Mouse (Mus musculus) A20 (cell line): ENCODE measurements around the gene Sec16b.

Source experiments
- DNase-seq: peaks from one replicate; pipeline ENCODE4 v3.0.0-alpha.2; 2011; ENCODE audit warnings: low read depth, low spot score

Sec16b gene

GRCm38 (mm10) chr1:157555738-157556137, 49.2 kb downstream of the Sec16b start:
- DNase-seq, result no peak

GRCm38 (mm10) chr1:157556439-157556838, 49.9 kb downstream of the Sec16b start:
- no peak for DNase-seq

GRCm38 (mm10) chr1:157558145-157558544, 51.6 kb downstream of the Sec16b start:
- no peak for DNase-seq

GRCm38 (mm10) chr1:157559986-157560385, 53.5 kb downstream of the Sec16b start:
- DNase-seq, result no peak

GRCm38 (mm10) chr1:157560654-157561386, 54.3 kb downstream of the Sec16b start:
- DNase-seq, result peak; percentile 36

GRCm38 (mm10) chr1:157567819-157568218, 61.3 kb downstream of the Sec16b start:
- no peak for DNase-seq

- no peak for DNase-seq
Observed at GRCm38 (mm10) chr1:157569263-157570090, 62.9 kb downstream of the Sec16b start.

- DNase-seq, result no peak
Observed at GRCm38 (mm10) chr1:157575316-157575715, 68.8 kb downstream of the Sec16b start.

- no peak for DNase-seq
Observed at GRCm38 (mm10) chr1:157578336-157578735, 71.8 kb downstream of the Sec16b start.

- DNase-seq, result no peak
Observed at GRCm38 (mm10) chr1:157586556-157586955, 80.0 kb downstream of the Sec16b start.

- DNase-seq, result no peak
Observed at GRCm38 (mm10) chr1:157592039-157592438, 85.5 kb downstream of the Sec16b start.

- DNase-seq, result no peak
Observed at GRCm38 (mm10) chr1:157594561-157594960, 88.0 kb downstream of the Sec16b start.

GRCm38 (mm10) chr1:157595165-157595564, 88.6 kb downstream of the Sec16b start:
- DNase-seq, result no peak

GRCm38 (mm10) chr1:157604513-157604912, 98.0 kb downstream of the Sec16b start:
- DNase-seq, result no peak
